In the genomic region with DNA sequence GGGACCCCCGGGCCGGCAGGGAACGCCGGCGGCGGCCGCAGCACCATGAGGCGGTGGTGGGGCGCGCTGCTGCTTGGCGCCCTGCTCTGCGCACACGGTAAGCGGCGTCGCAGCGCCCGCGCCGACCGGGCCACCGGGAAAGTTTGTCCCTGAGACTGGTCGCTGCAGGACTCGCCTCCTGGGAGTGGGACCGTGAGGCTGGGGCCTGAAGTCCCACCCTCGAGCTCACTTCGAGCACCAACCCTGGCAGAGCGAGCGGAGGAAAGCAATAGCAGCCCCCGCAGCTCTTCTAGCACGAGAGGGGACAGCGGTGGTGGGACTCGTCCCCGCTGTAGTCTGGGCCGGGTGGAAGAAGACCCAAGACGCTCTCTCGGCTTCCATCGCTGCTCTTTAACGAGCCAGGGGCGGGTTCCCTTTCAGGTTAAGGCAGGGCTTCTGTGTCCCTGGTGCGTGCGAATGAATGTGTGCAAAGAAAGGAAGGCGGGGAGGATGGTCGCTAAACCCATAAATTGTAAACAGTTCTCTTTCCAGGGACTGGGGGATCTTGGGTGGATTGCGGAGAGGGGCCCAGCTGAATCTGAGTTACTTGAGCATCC, we compare ENCODE assay signal across 8 mouse cellular contexts. TPM values are rescaled to one million over a fixed set of nuclear protein-coding genes. Genes with fewer than 3 reads are reported as not detected.
DNase-seq lines count a peak whose midpoint lies in the region; ATAC-seq and TF ChIP-seq lines count a peak whose summit lies in the region.

No protein-coding gene starts in this region.

- no peaks in the 10 kb centered on the region for H3K27me3 ChIP-seq in cerebellum, adult 2 months (ENCODE audit: control insufficient read depth, insufficient read depth, low read length)
- H3K27me3 ChIP-seq in liver, embryonic 13.5 days, result peaks cover 84% of the 10 kb centered on the region

- H3K9ac ChIP-seq in liver, embryonic 13.5 days, result peak overlapping the region; percentile 68

- no peak overlapping the region for H3K27ac ChIP-seq in cerebellum, adult 2 months (ENCODE audit: insufficient read depth, low read length)
- H3K27ac ChIP-seq in liver, embryonic 13.5 days, result peak overlapping the region; percentile 69
- peak overlapping the region; percentile 56 for H3K27ac ChIP-seq in olfactory bulb, adult 2 months (ENCODE audit: insufficient read depth, low read depth, low read length)

- DNase-seq in cerebellum, adult 2 months, result no peak
- DNase-seq in cerebellum, adult 11 months, result no peak
- peak; percentile 46 for DNase-seq in urinary bladder, postnatal 14 days (ENCODE audit: low spot score)
- DNase-seq in urinary bladder, postnatal 36 days (ENCODE audit: low spot score in 2 of 2), result no peak
- peak; percentile 36 for DNase-seq in heart, postnatal 4 days
- no peak for DNase-seq in liver, embryonic 13.5 days
- no peak for DNase-seq in layer of hippocampus, adult 9-11 months

- no peak for TF ChIP-seq CTCF in cerebellum, adult 2 months (IDR thresholded peaks at IDR 0.05; ENCODE audit: borderline replicate concordance, insufficient read depth, low read depth, low read length)
- no peak for TF ChIP-seq CTCF in olfactory bulb, adult 2 months (IDR thresholded peaks at IDR 0.05; ENCODE audit: insufficient read depth, low read depth, low read length)

- no peak for TF ChIP-seq POLR2A in cerebellum, adult 2 months (IDR thresholded peaks at IDR 0.05; ENCODE audit: borderline replicate concordance, insufficient read depth, low read length)
- no peak for TF ChIP-seq POLR2A in olfactory bulb, adult 2 months (IDR thresholded peaks at IDR 0.05; ENCODE audit: insufficient read depth, low read depth, low read length)

- peak; percentile 22 for ATAC-seq in liver, embryonic 13.5 days (ENCODE audit: low read depth)

- 0 out of 2 replicates have a peak, but pooled peaks cover 4% of the 10 kb centered on the region for H3K9me3 ChIP-seq in liver, embryonic 13.5 days (replicated peaks)

- whole genome bisulfite sequencing in cerebellum, adult 2 months, result 1% methylated on average over 45 of the region's 45 CpGs
- WGBS in liver, embryonic 13.5 days (ENCODE audit: insufficient replicate concordance), result under 1% methylated on average over 38 of the region's 45 CpGs
- WGBS in olfactory bulb, adult 2 months, result under 1% methylated on average over 45 of the region's 45 CpGs

- peak overlapping the region; percentile 79 for H3K4me2 ChIP-seq in liver, embryonic 13.5 days

- H3K4me1 ChIP-seq in cerebellum, adult 2 months (ENCODE audit: control insufficient read depth, insufficient read depth, low read length), result no peaks in the 10 kb centered on the region
- peaks cover 54% of the 10 kb centered on the region for H3K4me1 ChIP-seq in liver, embryonic 13.5 days (replicated peaks)
- peaks cover 22% of the 10 kb centered on the region for H3K4me1 ChIP-seq in olfactory bulb, adult 2 months (ENCODE audit: control insufficient read depth, insufficient read depth, low read length)

- peak overlapping the region; percentile 60 for H3K4me3 ChIP-seq in cerebellum, adult 2 months (replicated peaks; ENCODE audit: insufficient read depth, low read depth, low read length)
- H3K4me3 ChIP-seq in liver, embryonic 13.5 days (replicated peaks), result peak overlapping the region; percentile 65
- peak overlapping the region; percentile 75 for H3K4me3 ChIP-seq in olfactory bulb, adult 2 months (ENCODE audit: insufficient read depth, low read depth, low read length)

- no peaks in the 10 kb centered on the region for H3K36me3 ChIP-seq in liver, embryonic 13.5 days

RNA-seq across cellular contexts. Expression of gene Lrp4, which starts 0.4 kb away (rescaled TPM):
- 5.5 and 5.9 TPM in 2 replicates for polyA plus RNA-seq in cerebellum, adult 2 months (2012; rRNA removed)
- total RNA-seq in heart, postnatal 4 days (2021), result 10 to 100 TPM; 12.9 to 13.2 TPM
- 0.93 and 1.1 TPM in 2 replicates for polyA plus RNA-seq in liver, embryonic 13.5 days (2015; fragmentation: Nextera tagmentation; extraction: Ambion mirVana)
- not detected in 2 replicates for polyA plus RNA-seq in olfactory bulb, adult 2 months (2012; ENCODE audit: insufficient read depth, insufficient read length, low replicate concordance, missing spikeins)

RNA-seq across cellular contexts. Expression of gene 1110051M20Rik, which starts 13.2 kb away (rescaled TPM):
- 103 and 106 TPM in 2 replicates for polyA plus RNA-seq in cerebellum, adult 2 months (2012; rRNA removed)
- 10 to 100 TPM; 13.5 to 13.7 TPM for total RNA-seq in heart, postnatal 4 days (2021)
- 7.5 and 7.7 TPM in 2 replicates for polyA plus RNA-seq in liver, embryonic 13.5 days (2015; fragmentation: Nextera tagmentation; extraction: Ambion mirVana)
- polyA plus RNA-seq in olfactory bulb, adult 2 months (2012; ENCODE audit: insufficient read depth, insufficient read length, low replicate concordance, missing spikeins), result not detected in 2 replicates

Comparison
In these comparisons a context has a peak if more than half of its experiments do, and no peak if none do; other contexts are left out.
1. DNase-seq: peak in urinary bladder, postnatal 14 days (single experiment) and heart, postnatal 4 days (single experiment); none in cerebellum, adult 2 months (0 of 2), cerebellum, adult 11 months (single experiment), urinary bladder, postnatal 36 days (0 of 2), liver, embryonic 13.5 days (single experiment) and layer of hippocampus, adult 9-11 months (single experiment).
2. Peak in every context shown above with its lines, with median percentiles within 50 percentile points of each other: H3K4me3 ChIP-seq.